Mouse (Mus musculus) hematopoietic stem cell, adult 5-6 weeks (primary cell): ENCODE data around the gene Phlda2. TPM values are rescaled to one million over a fixed set of nuclear protein-coding genes. Genes with fewer than 3 reads are reported as not detected.

Experiments
- total RNA-seq: library from RNA; stranded (forward); fragments of 172-1452, 232-1000 nt; gene quantifications from 2 replicates; pipeline ENCODE4 v1.2.3, GENCODE M21; 2017

The Phlda2 gene
- total RNA-seq, 1 experiment from 2014 or later = 4.7 TPM

Other genes starting within 250 kb of the Phlda2 start
- 7.6 and 10.9 TPM in 2 replicates for gene Cdkn1c, start 42.1 kb downstream of the Phlda2 start, total RNA-seq
- 3.9 and 5.1 TPM in 2 replicates for gene Slc22a18, start 29.4 kb downstream of the Phlda2 start, total RNA-seq
- 151 and 212 TPM in 2 replicates for gene Nap1l4, start 46.0 kb upstream of the Phlda2 start, total RNA-seq
- gene Cars, start 96.9 kb upstream of the Phlda2 start, total RNA-seq = 57.2 and 77.7 TPM in 2 replicates
- gene Tnfrsf26, start 125.6 kb upstream of the Phlda2 start, total RNA-seq = 21.4 and 26.1 TPM in 2 replicates
- gene Tnfrsf22, start 146.5 kb upstream of the Phlda2 start, total RNA-seq = 3.8 and 4.3 TPM in 2 replicates
- gene Tnfrsf23, start 182.7 kb upstream of the Phlda2 start, total RNA-seq = 0.10 and 1.1 TPM in 2 replicates